Mouse (Mus musculus): ENCODE data around the gene Nhlrc3.

Nhlrc3 gene

GRCm38 (mm10) chr3:53463046-53463764, at the start of gene Nhlrc3, which contains the start of gene Proser1:
TSS of gene Nhlrc3 (minus strand) at chr3:53463332.
TSS of gene Proser1 (plus strand) at chr3:53463666.
- WGBS = under 1% methylated on average over 52 of the region's 52 CpGs

- WGBS = 41% methylated on average over 6 of the region's 6 CpGs
These were observed 39.3 kb upstream of the Nhlrc3 start for GRCm38 (mm10) chr3:53502428-53502827.

GRCm38 (mm10) chr3:53498351-53498905, 35.3 kb upstream of the Nhlrc3 start:
- 73% methylated on average over 6 of the region's 6 CpGs for WGBS

- 85% methylated on average over 6 of the region's 6 CpGs for WGBS
These were observed 25.2 kb upstream of the Nhlrc3 start, which contains the start of gene Stoml3 for GRCm38 (mm10) chr3:53488353-53488752. TSS of gene Stoml3 (plus strand) at chr3:53488653.

- 78% methylated on average over 9 of the region's 9 CpGs for WGBS
These were observed 24.0 kb upstream of the Nhlrc3 start for GRCm38 (mm10) chr3:53486996-53487576.

- 77% methylated on average over 10 of the region's 10 CpGs for WGBS
These were observed 23.4 kb upstream of the Nhlrc3 start for GRCm38 (mm10) chr3:53486561-53486960.

GRCm38 (mm10) chr3:53483414-53484059, 20.4 kb upstream of the Nhlrc3 start:
- WGBS = 70% methylated on average over 8 of the region's 8 CpGs

- WGBS = 96% methylated on average over 30 of the region's 30 CpGs
These were observed 15.4 kb upstream of the Nhlrc3 start for GRCm38 (mm10) chr3:53478419-53479046.

- WGBS = 67% methylated on average over 17 of the region's 17 CpGs
These were observed 14.3 kb upstream of the Nhlrc3 start for GRCm38 (mm10) chr3:53477468-53477867.

- WGBS = 32% methylated on average over 6 of the region's 6 CpGs
These were observed 12.8 kb upstream of the Nhlrc3 start for GRCm38 (mm10) chr3:53475889-53476288.

- 59% methylated on average over 4 of the region's 4 CpGs for WGBS
These were observed 11.0 kb upstream of the Nhlrc3 start for GRCm38 (mm10) chr3:53474179-53474578.

GRCm38 (mm10) chr3:53472061-53472460, 8.9 kb upstream of the Nhlrc3 start:
- WGBS = 94% methylated on average over 5 of the region's 5 CpGs

- WGBS = 87% methylated on average over 5 of the region's 5 CpGs
These were observed 6.5 kb upstream of the Nhlrc3 start for GRCm38 (mm10) chr3:53469650-53470049.

GRCm38 (mm10) chr3:53467356-53467755, 4.2 kb upstream of the Nhlrc3 start:
- WGBS = 69% methylated on average over 5 of the region's 5 CpGs

GRCm38 (mm10) chr3:53466481-53466880, 3.3 kb upstream of the Nhlrc3 start:
- WGBS = 76% methylated on average over 9 of the region's 9 CpGs

- 24% methylated on average over 6 of the region's 6 CpGs for WGBS
These were observed 2.2 kb upstream of the Nhlrc3 start for GRCm38 (mm10) chr3:53465330-53465729.

- 0% methylated on average over 20 of the region's 20 CpGs for WGBS
These were observed 1.1 kb upstream of the Nhlrc3 start for GRCm38 (mm10) chr3:53464146-53464698.

- under 1% methylated on average over 35 of the region's 35 CpGs for WGBS
These were observed 608 bp upstream of the Nhlrc3 start for GRCm38 (mm10) chr3:53463765-53464114.

- WGBS = under 1% methylated on average over 9 of the region's 9 CpGs
These were observed 459 bp downstream of the Nhlrc3 start for GRCm38 (mm10) chr3:53462701-53463045.

GRCm38 (mm10) chr3:53460106-53460505, 3.0 kb downstream of the Nhlrc3 start:
- WGBS = 67% methylated on average over 9 of the region's 9 CpGs

- 85% methylated on average over 5 of the region's 5 CpGs for WGBS
These were observed 5.4 kb downstream of the Nhlrc3 start for GRCm38 (mm10) chr3:53457750-53458149.

GRCm38 (mm10) chr3:53454984-53455383, 8.1 kb downstream of the Nhlrc3 start:
- 83% methylated on average over 7 of the region's 7 CpGs for WGBS

All from cerebral cortex, adult 2 months (tissue).